Mouse (Mus musculus): ENCODE results near the gene Gfm2.

GRCm38 (mm10) chr13:97208500-97209010 lies 70.8 kb downstream of the Gfm2 start:
- TF ChIP-seq CTCF (IDR thresholded peaks at IDR 0.05; ENCODE audit: insufficient read depth, low read depth, low read length), result no peak
- TF ChIP-seq POLR2A (IDR thresholded peaks at IDR 0.05; ENCODE audit: insufficient read depth, low read depth, low read length), result no peak
